Mouse (Mus musculus) thymus, postnatal 14 days (tissue): Measurements from ENCODE around the gene Higd1c.
"Not testable (repeated sequence)": the region's sequence is repeated elsewhere in the genome, so short reads cannot be mapped to it uniquely, and the experiment has no call there.

Source experiments
- DNase-seq: peaks from one replicate; pipeline ENCODE4 v3.0.0; 2021

Gene Higd1c

DNA sequence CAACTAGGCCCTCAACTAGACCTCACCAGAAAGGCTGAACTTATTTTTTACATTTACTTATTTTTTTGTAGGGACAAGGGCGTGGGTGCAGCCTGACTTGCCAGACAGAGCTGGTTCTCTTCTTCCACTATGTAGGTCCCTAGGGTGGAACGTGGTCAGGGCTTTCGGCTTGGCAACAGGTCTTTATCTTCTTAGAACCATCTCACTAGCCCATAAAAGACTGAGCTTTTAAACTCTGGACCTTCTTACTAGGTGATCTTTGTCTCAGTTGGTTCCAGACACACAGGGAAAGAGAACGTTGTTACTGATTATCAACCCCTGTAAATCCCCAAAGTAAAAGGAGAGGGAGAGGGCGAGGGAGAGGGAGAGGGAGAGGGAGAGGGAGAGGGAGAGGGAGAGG, 49.0 kb downstream of the Higd1c start:
- no peak for DNase-seq

DNA sequence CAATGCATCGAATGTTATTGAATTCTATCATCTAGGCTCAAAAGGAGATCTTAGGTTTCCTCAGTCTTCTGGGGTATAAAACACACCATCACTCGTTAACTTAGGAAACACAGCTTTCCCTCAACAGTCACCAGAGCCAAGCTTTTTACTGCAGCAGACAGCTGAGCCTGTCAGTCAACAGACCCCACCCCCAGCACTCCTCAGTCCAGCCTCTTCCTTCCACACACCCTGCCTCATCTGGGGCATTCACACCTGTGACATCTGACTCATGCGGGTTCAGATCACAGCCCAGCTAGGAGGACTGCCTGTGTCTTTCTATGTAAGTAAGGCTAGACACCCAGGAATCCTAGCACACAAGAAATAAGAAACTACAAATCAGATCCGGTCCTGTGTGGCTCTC, 49.7 kb downstream of the Higd1c start:
- peak; percentile 82 for DNase-seq

DNA sequence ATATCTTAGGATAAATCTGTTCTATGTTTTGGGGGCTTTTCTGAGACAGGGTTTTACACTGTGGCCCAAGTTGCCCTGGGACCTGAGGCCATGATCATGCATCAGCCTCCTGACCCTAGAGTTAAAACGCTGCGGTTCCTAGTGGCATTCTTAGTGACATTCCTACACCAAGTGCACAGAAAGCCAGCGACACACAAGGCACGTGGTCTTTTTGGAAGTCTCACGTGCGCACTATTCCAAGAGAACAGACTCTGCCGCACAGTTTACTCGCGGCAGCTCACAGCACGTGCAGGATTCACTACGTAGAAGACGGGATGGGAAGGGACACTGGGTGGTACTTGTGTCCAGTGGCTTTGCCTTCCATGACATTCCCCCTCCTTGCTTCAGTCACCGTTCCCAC, 50.6 kb downstream of the Higd1c start:
- no peak for DNase-seq

DNA sequence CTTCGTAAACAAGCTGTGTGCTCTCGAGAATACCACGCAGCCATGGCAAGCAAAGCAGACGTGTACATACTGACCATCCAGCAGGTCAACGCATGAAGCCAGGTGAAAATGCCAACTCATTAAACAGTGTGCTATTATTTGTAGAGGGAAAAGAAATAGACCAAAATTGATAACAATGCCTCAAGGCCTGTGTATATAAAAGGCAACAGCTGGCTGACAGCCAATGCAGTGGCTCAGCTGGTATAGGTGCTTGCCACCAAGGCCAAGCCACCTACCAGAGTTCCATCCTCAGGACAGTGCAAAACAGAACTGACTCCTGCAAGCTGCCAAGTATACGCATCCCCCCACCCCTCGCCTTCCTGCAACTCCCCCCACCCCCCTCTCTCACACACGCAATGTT, 51.3 kb downstream of the Higd1c start:
- DNase-seq, result no peak

DNA sequence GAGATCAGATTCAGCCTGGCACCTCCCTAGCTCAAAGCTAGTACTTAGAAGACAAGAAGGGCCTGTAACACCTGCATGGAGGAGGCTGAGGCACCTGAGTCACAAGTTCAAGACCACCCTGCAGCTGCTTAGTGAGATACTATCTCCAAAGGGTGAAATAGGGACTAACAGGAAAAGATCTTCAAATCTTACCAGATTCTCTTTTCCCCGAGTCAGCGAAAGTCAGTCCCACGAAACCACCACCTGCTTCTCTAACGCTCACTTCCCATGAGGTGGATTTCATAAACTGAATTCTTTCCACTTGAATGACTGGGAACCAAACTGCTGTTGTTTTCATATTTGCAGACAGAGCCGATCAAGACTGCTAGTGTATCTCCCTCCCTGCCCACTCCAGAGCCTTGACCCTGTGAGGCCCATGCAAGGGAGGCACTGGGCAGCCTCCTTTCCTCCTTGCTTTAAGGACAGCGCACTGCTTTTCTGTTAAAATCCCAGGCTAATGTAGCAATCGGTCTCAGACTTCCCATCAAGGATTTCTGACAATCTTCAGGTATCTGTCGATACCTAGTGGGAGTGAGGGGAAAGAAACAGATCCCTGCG, 53.6 kb downstream of the Higd1c start:
- DNase-seq, result peak; percentile 30

DNA sequence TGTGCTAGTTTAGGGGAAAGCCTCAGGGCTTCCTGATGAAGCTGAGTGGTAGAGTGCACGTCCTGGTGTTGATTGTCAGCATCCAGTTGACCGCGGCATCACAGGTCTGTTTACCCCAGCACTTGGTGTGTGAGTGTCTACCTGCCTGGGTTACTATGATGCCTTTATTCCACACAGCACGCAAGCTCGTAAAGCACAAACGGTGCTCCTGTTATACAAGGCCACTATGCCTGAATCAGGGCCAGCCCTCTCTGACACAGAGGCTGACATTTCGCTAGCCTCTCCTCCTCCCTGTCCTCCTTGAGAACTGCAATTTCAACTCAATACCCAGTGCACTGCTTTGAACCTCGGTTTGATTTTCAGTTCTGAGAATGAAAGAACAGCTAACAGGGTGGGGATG, 55.0 kb downstream of the Higd1c start:
- no peak for DNase-seq

DNA sequence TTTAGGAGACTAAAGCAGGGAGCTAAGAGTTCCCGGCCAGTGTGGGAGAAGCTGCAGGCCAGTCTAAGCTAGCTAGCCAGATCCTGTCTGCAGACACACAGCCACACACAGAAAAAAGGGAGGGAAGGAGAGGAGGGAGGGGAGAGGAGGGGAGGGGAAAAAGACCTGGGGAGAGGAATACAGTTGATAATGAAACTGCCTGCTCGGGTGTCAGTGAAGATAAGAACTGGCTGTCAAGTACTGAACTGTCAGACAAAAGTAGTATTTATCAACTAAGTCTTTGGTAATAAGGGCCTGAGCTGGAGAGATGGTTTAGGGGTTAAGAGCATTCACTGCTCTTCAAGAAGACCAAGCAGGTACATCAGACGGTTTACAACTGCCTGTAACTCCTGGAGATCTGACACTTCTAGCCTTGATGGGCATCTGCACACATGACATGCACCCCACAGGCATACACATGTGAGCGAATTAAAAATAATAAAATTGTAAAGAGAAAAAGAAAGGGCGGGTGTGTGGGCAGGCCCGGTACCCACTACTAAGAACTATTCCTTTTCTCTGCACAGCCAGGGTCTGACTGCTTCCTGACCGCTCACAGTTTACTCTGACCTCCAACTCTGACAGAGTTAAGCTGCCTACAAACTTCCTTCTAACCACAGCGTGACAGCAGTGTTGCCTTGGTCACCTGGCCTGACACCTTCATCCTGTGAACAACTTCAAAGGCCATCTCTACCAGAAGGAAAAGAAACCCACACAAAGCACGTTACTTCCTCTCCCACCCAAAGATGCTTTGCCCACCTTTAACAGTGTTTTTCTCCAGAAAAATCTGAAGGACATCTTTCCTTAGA, 55.8 kb downstream of the Higd1c start:
- DNase-seq, result no peak

DNA sequence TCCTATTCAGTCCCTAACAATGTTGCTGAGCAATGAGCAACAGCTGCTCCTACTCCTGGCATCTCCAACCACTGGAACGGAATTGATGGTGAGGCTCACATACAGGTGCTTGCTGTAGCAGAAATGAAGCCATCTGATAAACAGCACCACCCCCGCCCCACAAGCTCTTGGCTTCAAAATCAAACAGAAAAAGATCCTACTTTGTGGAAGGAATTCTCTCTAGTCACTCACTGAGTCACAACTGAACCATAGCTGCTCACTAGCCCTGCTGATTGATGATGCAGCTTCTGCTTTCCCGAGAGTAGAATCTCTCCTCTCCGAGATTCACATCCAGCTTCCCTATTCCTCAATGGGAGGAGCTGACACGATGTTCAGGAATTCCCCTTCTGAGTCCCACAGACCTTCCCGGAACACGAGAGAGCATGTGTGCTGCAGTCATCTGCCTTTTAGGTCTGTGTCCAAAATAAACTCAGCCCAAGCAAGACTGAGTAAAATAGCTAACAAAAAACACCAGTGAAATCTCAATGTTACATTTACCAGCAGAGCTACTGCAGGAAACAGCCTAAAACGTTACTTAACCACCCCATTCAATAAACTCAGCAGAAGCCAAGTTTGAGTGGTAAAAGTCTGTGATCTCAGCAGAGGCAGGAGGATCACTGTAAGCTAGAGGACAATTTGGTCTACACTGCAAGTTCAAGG, 56.9 kb downstream of the Higd1c start:
- no peak for DNase-seq

DNA sequence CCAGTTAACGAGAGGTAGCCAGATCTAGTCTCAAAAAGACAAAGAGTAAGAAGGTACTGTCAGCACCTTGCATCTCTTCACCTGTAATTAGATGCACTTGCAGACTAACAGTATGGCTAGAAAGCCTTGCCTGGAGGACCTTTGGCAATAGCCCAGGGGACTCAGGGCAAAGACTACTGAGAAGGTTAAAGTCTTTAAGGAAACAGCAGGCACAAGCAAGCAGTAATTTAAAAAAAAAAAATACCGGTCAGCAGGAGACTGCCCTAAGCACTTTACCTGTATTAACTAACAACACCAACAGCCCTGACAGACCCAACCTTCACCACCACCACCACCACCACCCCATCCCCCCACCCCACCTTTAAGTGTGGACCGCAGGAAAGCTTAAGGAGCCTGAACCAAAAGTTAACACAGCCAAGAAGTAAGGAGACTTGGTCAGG, 57.4 kb downstream of the Higd1c start, which contains the start of gene Gm5475:
Gm5475 (plus strand) TSS at position 390 of the 440 bp plus-strand sequence.
- not testable (repeated sequence) for DNase-seq

DNA sequence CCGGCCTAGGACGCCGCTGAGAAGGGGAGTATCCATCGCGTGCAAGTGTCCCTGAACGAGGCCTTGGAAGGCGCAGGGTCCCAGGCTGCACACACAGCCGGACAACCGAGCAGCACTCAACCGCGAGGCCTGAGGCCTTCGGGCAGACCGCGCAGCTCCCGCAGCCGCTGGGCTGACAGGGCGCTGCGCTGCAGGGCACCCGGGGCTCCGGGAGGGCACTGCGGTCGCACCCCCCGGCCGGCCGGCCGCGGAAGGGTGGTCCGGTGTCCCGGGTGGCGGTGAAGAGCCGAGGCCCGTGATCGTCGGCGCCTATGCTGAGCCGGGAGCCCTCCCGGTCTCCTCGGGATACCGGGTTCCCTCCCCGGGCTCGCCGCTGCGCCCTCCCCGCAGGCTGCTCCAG, 58.1 kb downstream of the Higd1c start:
- DNase-seq, result no peak

DNA sequence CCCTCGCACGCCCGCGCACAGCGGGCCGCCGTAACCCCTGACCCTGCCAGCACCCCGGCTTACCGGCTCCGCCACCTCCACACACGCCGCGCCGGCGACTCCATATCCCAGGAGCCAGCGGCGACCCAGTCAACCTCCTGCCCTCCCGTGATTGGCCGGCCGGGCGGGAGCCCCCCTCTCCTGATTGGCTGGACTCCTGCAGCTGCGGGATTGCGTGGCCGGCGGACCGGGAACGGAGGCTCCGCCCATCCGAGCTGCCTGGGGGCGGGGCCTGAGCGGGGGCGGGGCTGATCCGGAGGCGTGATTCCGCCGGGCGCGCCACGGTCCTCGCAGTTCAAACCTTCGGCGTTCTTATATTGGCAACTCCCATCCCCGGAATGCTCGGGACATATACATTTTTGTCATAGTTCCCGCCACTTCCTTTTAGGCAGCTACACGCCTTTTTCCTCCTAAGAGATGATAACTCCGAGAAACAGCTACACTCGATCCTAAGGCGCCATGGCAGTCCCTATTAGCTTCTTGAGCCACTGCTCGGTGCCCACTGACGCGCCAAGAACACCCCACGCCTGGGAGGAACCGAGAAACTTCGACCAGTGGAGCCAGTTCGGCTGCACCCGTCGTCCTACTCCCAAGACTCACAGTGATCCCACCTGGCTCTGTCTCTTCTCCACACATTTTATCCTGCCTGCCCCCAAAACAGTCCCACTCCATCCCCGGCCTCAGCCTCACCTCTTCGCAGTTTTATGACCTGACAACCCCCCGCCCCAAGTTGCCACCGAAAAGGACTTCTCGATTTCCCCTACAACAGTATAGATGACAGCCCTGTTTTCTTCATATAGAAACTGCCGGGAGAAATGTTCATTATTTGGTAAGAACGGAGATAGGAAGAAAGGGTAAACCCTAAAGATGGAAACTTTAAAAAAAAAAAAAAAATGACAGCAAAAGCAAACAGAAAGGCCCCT, 58.8 kb downstream of the Higd1c start:
- DNase-seq, result peak; percentile 96

DNA sequence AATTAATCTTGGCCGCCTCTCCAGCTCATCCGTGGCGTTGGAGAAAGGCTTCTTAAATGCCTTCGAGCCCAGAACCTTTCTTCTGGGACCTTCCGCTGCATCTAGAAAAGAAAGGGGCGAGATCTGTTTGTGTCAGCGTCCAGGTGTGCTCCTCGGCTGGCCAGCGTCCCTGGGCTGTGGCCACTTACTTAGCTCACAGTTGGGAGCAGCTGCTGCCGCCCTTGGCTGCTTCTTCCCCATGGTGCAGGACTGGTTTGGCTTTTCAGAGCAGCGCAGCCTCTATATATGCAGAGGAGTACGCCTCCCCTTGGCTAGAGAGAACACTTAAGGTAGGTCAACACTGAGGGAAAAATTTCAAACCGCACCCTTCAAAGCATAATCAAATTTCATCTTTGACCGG, 59.6 kb downstream of the Higd1c start:
- DNase-seq, result no peak

DNA sequence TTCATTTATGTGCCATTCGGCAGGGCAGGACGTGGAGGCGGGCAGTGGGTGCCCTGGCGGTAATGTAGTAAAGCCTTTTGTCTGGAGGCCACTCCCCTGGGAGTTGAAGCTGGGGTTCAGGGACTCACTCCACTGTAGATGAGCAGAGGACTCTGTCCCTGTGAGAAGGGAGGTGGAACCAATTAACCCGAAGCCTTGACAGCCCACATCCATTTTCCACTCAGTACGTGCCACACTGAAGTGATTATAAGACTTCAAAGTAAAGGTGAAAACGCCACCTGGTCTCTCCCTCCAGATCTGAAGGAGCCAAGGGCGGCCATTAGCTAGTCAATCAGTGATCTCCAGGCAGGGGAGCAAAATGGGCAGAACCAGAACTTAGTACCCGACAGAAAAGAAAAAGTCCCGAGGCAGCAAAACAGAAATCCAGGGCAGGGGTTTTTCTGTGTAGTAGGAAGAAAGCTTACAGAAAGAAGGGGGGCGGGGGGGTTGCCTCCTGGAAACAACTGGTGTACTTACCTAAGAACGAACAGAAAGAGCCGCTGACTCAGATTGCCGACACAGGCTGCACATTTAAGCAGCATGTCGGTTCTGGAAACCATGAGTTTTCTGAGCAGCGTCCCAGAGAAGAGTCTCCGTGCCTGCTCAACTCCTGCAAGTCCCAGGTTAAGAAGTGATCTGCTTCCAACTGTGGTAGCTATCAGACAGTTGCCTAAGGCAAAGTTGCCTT, 60.2 kb downstream of the Higd1c start, which contains the start of gene Slc11a2:
Slc11a2 (minus strand) TSS at position 677 of the 727 bp plus-strand sequence.
- no peak for DNase-seq

DNA sequence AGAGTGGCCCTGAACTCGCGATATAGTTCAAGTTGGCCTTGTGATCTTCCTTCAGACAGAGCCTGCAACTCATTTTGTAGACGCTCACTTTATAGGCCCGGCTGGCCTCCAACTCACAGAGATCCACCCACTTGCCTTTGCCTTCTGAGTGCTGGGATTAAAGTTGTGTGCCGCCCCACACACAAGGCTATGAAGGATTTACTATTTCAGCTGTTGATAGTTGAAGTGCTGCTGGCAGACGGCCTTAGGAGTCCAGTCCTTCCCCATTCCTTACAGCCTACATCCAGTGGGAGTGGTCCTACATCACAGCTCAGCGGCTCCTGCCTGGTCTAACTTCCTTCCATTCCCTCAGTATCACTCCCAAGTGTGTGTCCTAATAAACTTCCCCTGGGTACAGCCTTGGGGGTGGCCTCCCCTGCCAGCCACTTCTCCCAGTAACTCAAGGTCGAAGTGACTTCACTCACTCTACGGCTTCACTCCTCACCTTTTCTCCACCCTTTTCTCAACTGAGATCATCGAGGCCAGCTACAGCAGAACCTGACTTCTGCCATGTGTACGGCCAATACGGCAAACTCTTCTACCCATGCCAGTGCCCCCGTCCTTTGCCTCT, 64.1 kb downstream of the Higd1c start:
- DNase-seq, result no peak

DNA sequence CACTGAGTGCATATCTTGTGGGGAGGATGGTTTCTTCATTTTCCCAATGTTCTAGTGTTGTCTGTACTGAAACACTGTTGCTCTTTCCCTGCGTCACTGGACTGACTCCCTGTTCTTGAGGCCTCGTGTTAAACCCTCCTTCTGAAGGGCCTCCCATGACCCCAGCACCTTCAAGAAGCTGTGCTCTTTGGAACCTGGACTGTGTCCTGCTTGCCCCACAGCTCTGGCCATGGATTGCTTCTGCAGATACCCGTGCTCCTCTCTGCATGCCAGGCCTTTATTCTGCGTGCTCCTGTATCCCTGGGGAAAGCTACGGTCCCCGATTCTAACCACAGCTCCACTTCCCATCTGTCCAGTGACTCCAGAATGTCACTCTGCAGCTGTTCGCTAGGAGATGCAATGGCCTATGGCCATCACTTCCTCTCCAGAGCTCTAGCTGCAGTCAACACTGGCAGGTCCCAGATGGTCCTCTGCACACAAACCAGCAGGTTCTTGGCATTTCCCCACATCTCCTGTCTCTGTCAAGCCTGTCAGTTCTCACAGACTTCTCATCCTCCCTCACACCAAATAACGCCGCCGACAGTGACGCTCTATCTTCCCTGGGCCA, 65.7 kb downstream of the Higd1c start:
- DNase-seq, result no peak

DNA sequence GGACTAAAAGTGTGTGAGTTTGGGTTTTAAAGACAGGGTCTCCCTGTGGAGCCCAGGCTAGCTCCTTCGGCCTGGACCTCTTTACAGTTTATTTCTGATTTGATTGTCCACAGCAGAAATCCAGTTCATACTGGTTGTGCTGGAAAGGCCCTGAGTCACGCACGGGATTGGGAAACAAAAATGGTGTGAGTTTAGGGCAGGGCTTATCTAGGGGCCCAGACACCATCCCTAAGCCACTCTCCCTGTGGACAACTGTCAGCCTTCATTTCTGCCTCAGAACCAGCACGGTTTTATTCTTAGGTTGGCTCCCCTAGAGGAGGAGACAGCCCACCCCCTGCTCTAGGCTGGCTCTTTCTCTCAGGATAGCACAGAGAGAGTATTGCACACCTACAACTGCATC, 68.9 kb downstream of the Higd1c start:
- no peak for DNase-seq
